Mouse (Mus musculus) adrenal gland, adult 18-20 months (tissue): ENCODE measurements around the gene Spop. TPM values are rescaled to one million over a fixed set of nuclear protein-coding genes. Genes with fewer than 3 reads are reported as not detected.

ENCODE experiments used
- DNase-seq, 2 experiments: peaks; one replicate each; pipeline ENCODE4 v3.0.0; 2021 to 2022; ENCODE audit warnings: low spot score in 2 of 2
- total RNA-seq, 2 experiments: library from RNA; stranded (reverse); gene quantifications; 1 replicate in 1 of 2; 2 replicates in 1 of 2; pipeline ENCODE4 v1.2.3; 2021

Spop gene
- total RNA-seq, 2 experiments from 2014 or later, result 134 to 145 TPM

DNA sequence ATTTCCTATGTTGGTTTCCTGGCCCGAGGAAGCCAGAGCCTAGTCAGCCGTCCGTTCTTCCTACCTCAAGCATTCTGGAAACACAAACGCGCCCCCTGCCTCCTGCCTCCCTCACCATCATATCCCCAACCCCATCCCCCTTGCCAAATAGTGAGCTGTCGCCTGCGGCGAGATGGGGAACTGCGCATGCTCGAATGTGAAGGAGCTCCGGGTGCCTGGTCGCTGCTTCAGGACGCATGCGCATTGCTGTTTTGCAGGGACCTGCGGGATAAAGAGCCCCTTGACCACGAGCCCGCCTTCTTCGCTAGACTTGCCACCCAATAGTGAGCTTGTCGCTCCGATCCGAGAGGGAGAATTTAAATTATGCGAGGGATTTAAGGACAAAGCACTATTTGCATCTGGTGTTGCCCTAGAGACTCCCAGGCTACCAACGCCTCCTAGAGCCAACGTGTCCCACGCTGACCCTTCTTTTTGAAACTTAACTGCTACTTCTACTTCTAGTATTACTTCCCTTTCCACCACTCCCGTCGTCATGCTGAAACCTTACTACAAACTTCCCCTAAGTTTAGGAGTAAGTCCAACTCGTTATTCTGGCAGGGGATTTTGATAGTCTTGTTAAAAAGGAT is 769 bp downstream of the Spop start:
- peak; percentile 88 to 94 for DNase-seq

DNA sequence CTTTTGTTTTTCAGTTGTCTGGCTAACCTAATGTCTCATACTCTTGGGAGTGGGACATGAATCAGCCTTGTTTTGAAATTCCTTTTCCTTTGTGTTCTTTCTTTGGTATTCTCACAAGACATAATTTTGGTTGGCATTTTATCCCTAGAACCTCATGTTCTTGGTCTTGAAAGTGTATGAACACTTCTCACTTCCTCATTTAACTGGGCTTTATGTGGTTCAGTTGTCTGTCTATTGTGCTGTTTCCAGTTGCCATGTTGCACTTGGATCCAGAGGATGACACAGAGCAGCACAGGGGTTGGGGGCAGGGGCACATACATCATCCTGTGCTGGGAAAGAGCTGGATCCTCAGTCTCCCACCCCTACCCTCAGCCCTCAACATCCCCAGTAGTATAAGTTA is 2.1 kb downstream of the Spop start:
- DNase-seq, result no peak

DNA sequence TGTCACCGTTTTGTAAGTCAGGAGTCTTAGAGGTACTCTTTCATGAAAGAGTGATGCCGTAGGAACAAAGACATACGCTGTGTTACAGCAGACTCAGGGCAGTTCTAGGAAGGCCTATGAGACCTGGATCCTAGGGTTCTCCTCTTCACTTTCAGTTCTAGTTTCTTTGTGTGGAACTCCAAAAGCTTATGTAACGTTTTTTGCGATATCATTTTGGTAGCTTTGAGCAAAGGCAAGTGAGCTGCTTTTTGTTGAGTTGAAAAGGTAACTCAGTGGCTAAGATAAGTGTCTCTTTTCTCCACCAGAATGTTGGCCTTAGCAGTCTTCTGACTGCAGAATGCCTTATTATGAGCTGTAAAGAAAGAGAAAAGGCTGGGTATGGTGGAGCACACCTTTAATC is 3.5 kb downstream of the Spop start:
- DNase-seq, result no peak

DNA sequence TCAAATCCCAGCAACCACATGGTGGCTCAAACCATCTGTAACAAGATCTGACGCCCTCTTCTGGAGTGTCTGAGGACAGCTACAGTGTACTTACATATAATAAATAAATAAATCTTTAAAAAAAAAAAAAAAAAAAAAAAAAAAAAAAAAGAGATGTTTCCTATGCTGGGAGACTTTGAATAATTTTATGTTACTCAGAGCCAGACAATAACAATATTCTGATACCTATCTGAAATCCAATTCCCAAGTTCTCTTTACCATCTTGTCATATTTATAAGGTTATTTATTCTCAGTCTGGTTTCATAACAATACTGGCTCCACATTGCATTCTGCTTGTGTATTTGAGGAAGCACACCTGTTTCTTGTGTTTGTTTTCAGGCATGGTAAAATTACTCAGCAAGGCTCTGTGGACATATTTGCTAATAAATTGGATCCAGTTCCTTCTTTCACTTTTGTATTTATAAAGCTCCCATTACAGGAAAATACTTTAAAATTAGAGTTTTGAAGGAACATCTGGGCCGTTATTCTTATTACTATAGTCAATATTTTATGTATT is 7.1 kb downstream of the Spop start:
- DNase-seq, result no peak

DNA sequence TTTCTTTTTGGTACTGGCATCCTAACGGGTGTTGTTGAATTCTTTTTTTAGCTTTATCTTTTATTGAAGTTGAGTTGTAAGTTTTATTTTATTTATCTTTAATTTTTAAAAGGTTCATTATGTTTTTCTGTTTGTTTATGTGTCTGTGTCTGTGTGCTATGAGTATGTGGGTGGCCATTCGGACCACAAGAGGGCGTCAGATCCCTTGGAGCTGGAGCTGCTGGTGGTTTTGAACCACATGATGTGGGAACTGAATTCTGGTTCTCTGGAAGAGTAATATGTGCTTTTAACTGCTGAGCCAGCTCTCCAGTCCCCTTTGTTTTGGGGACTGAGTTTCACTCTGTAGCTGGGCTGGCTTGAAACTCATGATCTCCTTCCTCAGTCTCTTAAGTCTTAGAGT is 9.6 kb downstream of the Spop start:
- DNase-seq, result no peak

DNA sequence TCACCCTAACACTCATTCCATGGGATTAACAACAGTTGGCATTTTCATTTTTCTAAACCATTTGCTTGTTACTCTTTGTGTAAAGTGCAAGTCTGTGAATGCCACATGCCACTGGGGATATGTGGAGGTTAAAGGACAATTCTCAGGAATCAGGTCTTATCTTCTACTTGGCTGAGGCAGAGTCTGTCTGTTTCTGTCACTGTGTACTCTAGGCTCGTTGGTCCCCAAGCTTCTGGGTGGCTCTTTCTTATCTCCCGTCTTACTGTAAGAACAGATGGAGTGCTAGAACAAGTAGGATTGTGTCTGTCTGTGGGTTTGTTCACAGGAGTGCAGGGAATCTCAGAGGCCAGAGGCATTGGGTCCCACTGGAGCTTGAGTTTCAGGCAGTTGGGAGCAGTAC is 17.5 kb downstream of the Spop start:
- DNase-seq, result no peak

DNA sequence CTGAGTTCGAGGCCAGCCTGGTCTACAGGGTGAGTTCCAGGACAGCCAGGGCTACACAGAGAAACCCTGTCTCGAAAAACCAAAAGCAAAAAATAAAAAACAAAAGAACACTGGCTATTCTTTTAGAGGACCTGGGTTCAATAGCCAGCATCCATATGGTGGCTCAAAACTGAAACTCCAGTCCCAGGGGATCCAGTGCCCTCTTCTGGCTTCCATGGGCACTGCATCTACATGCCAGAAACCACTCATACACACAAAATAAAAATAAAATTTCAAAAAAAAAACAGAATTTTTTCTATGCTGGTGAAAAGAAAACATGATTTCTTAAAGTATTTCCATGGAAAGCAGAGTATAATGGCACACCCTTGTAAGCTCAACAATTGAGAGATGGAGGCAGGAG is 18.3 kb downstream of the Spop start:
- peak; percentile 44 to 52 for DNase-seq

DNA sequence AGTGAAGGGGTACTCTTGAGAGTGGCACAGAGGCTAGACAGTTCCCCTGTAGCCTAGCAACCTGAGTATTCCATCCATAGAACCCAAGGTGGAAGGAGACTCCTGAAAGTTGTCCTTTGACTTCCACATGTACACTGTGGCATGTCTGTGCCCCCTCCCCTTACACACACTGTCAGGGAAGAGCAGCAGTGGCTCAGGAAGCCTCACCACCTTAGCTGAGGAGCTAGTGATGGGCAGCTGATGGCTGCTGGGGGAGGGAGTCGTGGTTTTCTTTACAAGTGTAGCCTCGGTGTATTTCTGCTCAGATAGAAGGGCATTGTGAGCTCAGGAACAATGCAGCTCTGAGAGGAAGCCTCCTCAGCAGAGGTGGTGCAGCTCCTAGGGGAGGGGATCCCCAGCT is 31.5 kb downstream of the Spop start:
- no peak for DNase-seq

DNA sequence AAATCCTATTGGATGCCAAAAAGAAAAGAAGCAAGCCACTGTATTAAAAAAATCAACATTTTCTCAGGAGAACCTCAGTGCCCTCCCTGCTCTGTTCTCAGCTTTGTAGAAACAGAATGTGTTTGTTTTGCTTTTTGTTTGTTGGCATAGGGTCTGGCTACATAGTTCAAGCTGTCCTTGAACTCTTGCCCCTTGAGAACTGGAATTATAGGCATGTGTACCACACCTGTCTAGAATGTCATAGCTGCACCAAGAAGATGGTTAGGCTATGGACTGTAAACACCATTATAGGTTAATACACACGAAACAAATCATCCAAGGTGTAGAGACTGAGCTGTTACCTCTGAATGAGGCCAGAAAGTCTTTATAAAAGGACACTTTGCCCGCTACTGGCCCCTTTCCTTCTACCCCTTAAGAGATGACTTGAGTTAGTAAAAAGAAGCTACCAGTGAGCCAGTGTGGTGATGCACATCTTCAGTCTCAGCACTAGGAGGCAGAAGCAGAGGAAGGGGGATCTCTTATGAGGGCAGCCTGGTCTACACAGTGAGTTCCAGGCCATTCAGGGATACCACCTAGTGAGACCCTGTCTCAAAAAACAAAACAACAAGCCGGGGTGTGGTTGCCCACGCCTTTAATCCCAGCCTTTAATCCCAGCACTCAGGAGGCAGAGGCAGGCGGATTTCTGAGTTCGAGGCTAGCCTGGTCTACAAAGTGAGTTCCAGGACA is 32.9 kb downstream of the Spop start:
- DNase-seq, result no peak

DNA sequence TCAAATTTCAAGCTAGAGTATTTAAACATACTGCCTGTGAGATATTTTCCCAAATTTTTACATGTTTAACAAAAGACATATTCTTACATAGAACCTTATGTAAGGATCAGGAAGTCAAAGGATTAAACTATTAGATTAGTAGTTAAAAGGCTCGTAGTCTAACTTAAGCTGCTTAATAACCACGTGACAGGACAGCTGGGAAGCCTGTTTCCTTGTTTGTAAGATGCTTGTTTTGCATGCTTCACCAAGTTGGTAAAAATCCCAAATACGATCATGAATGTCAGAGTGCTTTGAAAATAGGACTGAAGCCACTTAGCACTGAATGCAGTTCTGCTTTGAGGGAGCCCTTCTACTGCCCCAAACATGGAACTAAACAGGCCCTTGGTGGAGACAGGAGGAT is 34.5 kb downstream of the Spop start:
- no peak for DNase-seq

DNA sequence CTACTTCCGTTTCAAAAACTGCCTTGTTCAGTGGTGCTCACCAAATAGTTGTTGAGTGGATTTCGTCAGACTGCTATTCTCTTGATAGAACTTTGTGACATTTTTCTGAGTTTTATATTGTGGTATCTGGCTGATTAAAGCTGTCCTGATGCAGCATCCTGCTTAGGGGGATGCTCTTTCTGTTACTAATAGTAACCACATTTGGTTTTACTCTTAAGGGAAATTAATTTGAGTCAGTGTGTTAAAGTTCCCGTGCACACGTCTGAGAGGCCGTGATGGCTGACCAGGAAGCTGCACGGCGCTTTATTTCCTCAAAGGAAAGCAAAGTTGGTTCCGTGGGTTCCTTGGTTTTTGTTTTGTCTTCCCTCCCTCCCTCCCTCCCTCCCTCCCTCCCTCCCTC is 41.5 kb downstream of the Spop start:
- no peak for DNase-seq

DNA sequence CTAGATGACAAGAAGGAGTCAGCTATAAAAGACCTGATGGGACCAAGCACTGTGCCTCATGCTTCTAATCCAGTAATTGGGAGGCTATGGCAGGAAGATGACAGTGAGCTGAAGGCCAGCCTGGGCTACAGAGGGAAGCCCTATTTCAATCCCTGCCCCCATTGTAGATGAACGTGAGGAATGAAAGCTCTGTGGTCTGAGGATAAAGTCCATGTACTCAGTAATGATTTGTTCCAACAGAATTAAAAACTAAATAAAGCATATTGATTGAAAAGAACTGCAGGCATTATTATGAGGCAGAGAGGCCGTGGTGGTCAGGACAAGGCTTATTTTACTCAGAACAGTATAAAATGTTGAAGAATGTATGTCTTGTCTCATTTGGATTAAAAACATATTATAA is 47.0 kb downstream of the Spop start:
- DNase-seq, result no peak

DNA sequence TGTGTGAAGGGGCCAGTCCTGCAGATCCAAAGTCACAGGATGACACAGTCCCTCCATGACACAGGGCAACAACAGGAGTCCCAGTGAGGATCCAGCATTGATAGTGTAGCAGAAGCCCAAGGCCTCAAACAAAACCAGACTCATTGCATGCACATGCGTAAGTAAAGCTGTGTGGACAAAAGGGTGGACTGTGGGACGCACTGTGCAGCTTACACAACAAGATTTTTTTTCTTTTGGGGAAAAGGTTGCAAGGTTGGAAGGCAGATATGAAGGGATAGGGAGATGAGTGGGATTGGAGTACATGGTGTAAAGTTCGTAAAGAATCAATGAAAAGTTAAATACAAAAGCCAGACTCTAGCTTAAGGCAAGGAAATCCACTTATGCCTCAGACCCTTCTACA is 48.3 kb downstream of the Spop start:
- no peak for DNase-seq

DNA sequence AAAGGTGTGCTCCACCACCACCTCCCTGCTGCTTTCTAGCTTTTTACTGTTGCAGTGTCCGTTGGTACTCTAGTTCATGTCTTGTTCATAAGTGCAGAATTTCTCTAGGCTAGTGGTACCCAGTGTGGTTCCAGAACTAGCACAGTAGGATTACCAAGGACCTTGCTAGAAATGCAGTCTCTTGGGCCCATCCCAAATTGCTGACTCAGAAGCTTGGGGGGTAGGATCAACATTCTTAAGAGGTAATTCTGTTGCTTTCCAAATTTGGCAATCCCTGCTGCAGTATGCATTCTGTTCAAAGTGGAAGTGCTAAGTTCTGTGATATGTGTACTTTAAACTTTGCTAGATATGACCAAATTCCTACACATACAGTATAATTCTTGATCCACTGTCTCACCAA is 53.9 kb downstream of the Spop start:
- no peak for DNase-seq

DNA sequence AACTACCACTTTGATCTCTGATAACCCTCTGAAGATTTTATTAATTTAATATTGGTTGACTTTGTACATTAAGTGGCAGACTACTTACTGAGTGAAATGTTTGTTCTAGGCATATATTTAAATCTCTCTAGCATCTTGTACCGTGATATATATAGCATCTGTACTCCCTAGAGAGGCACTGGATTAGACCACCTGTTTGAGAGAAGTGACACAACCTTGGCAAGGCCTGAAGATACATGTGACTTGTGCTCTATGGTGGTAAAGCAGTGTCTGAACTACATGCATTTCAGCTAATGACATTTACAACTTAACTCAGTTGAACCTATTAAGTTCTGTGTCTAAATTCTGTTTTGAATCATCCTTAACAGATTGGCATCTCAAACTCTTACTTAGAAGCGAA is 59.1 kb downstream of the Spop start:
- no peak for DNase-seq

DNA sequence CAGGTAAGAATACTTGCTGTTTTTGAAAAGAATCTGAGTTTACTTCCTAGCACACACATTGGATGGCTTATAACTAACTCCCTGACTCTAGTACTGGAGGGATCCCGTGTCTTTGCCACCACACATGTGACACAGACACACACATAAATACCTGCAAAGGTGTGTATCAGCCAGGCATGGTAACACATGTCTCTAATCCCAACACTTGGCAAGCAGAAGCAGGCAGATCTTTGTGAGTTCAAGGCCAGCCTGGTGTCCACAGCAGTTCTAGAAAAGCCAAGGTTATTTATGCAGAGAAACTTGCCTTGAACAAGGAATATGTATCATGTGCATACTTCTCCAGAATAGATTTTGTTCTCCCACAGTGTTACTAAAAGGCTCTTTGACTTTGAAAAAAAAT is 59.6 kb downstream of the Spop start:
- DNase-seq, result no peak

DNA sequence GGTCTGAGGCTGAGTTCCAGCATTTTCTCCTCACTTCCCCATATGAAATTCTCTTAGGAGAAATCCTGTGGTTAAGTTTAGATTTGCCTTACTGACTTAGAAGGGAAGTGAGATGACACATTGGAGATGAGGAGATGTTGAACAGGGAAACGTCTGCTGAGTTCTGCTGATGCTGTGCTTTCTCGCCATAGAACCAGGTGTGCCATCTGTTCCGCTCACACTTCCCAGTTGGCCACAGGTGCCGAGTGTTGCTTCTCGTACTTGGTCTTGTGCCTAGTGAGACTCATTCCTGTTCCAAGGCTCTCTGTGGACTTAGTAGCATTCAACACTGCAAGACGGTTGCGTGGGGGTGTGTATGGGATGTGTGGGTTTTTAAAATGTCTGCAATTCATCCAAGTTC is 62.4 kb downstream of the Spop start:
- DNase-seq, result no peak

DNA sequence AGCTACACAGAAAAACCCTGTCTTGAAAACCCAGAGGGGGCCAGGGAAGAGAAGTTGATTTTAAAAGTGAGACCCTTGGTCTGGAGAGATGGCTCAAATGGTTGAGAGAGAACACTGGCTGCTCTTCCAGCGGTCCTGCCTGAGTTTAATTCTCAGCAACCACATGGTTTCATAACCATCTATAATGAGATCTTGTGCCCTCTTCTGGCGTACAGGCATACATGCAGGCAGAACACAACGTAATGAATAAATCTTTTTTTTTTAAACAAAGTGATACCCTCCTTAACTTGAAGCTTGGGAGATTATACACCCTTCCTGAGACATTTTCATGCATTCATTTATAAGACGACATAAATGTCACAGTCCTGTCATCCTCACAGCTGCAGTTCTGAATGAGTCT is 65.6 kb downstream of the Spop start:
- DNase-seq, result no peak

DNA sequence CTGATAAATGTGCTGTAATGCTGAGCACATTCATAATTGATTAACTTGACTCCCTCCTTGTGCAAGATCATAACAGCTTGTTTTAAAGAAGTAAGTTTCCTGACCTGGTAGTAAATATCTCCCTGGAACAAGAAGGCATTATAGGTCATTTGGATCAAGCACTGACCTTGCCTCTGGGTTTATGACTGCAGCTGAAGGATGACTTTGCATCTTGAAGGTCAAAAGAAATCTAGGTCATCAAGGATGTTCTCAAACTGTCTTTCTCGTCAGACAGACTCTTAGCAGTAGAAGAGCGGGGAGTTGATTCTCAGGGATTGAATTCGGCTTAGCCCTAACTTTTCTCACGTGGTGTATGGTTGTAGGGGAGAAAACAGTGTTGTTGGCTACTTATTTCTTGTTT is 66.8 kb downstream of the Spop start:
- DNase-seq, result no peak

DNA sequence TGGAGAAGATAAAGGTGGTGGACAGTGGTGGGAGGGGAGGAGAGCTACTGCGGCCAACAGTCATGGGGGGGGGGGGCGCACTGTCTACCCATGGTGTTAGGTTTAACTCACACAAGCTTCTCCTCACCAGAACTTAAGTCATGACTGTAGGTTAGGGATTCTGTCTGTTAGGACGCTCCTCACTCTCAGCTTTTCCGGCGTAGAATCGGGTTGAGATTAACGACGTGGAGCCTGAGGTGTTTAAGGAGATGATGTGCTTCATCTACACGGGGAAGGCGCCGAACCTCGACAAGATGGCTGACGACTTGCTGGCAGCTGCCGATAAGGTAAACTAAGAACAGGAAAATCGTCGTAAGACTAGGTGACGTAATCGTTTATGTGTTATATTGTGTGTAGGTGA is 71.8 kb downstream of the Spop start:
- DNase-seq, result no peak

DNA sequence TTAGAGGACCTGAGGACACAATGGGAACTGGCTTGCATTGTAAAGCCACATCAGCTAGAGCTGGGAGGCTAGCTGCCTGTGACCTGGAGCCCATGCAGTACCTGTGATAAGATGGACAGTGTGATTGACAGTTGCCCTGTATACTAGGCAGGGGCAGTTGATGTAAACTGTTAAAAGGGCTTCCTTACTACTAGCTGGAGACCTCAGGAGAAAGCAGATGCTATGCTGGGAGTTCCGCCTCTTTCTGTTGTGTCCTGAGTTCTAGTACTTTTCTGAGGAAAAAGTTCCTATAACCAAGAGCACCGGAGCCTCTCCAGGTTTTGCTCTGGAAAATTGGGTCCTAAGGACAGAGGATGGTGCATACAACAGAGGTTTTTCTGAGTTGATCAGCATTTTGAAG is 73.4 kb downstream of the Spop start:
- no peak for DNase-seq

DNA sequence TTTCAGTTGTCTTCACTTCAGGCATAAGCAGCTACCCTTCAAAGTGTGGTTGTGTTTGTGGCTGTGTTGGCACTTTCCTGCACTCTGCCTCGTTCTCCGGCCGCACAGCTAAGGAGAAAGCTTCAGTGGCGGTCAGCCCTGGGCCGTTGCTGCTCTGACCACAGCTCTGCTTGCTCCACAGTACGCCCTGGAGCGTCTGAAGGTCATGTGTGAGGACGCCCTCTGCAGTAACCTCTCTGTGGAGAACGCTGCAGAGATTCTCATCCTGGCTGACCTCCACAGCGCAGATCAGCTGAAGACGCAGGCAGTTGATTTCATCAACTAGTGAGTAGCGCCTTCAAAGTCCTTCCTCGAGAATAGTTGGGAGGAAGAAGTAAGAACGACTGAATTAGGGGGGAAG is 76.2 kb downstream of the Spop start:
- no peak for DNase-seq

DNA sequence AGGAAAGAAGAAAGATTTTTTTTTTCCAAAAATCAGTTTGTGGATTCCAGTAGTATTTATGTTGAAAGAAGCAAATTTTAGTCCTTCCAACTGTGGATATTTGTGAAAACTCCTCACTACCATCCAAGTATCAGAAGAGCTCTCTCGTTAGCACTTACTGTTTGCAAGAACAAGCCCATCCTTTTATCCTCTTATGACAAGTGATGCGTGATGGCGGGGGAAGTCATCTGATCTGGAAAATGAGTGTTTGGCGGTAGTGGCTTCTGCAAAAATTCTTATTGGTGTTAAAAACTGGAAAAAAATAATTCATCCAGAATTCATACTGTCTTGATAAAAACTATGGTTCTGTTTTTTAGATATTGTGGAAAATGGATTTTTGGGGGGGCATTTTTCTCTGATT is 78.4 kb downstream of the Spop start:
- DNase-seq, result no peak
